Mouse (Mus musculus): ENCODE measurements around the gene Xpo4. TPM values are rescaled to one million over a fixed set of nuclear protein-coding genes. Genes with fewer than 3 reads are reported as not detected.
"Not testable (repeated sequence)": the region's sequence is repeated elsewhere in the genome, so short reads cannot be mapped to it uniquely, and the experiment has no call there.

Xpo4 gene
- total RNA-seq, 1 experiment from 2014 or later, result 38.5 TPM

- not testable (repeated sequence) for ATAC-seq (replicated peaks in 1 of 2; ENCODE audit: insufficient read depth in 1 of 2, low FRiP score in 2 of 2, low TSS enrichment in 1 of 2, low read depth in 1 of 2, poor library complexity in 2 of 2, severe bottlenecking in 2 of 2)
Measured at GRCm38 (mm10) chr14:57688066-57688465, 22.8 kb upstream of the Xpo4 start.

- ATAC-seq (replicated peaks in 1 of 2; ENCODE audit: insufficient read depth in 1 of 2, low FRiP score in 2 of 2, low TSS enrichment in 1 of 2, low read depth in 1 of 2, poor library complexity in 2 of 2, severe bottlenecking in 2 of 2), result no peak
Measured at GRCm38 (mm10) chr14:57687441-57687840, 22.2 kb upstream of the Xpo4 start.

- ATAC-seq (replicated peaks in 1 of 2; ENCODE audit: insufficient read depth in 1 of 2, low FRiP score in 2 of 2, low TSS enrichment in 1 of 2, low read depth in 1 of 2, poor library complexity in 2 of 2, severe bottlenecking in 2 of 2), result no peak
Measured at GRCm38 (mm10) chr14:57686647-57687046, 21.4 kb upstream of the Xpo4 start.

- peak; percentile 51 to 79; a peak in 3 of 4 replicates for ATAC-seq (replicated peaks in 1 of 2; ENCODE audit: insufficient read depth in 1 of 2, low FRiP score in 2 of 2, low TSS enrichment in 1 of 2, low read depth in 1 of 2, poor library complexity in 2 of 2, severe bottlenecking in 2 of 2)
Measured at GRCm38 (mm10) chr14:57684579-57684978, 19.3 kb upstream of the Xpo4 start.

GRCm38 (mm10) chr14:57682751-57683150 lies 17.5 kb upstream of the Xpo4 start:
- ATAC-seq (replicated peaks in 1 of 2; ENCODE audit: insufficient read depth in 1 of 2, low FRiP score in 2 of 2, low TSS enrichment in 1 of 2, low read depth in 1 of 2, poor library complexity in 2 of 2, severe bottlenecking in 2 of 2), result no peak

GRCm38 (mm10) chr14:57679958-57680535 lies 14.8 kb upstream of the Xpo4 start:
- ATAC-seq (replicated peaks in 1 of 2; ENCODE audit: insufficient read depth in 1 of 2, low FRiP score in 2 of 2, low TSS enrichment in 1 of 2, low read depth in 1 of 2, poor library complexity in 2 of 2, severe bottlenecking in 2 of 2), result peak; percentile 69 to 87

- ATAC-seq (replicated peaks in 1 of 2; ENCODE audit: insufficient read depth in 1 of 2, low FRiP score in 2 of 2, low TSS enrichment in 1 of 2, low read depth in 1 of 2, poor library complexity in 2 of 2, severe bottlenecking in 2 of 2), result no peak
Measured at GRCm38 (mm10) chr14:57679523-57679922, 14.3 kb upstream of the Xpo4 start.

- no peak for ATAC-seq (replicated peaks in 1 of 2; ENCODE audit: insufficient read depth in 1 of 2, low FRiP score in 2 of 2, low TSS enrichment in 1 of 2, low read depth in 1 of 2, poor library complexity in 2 of 2, severe bottlenecking in 2 of 2)
Measured at GRCm38 (mm10) chr14:57675481-57675880, 10.3 kb upstream of the Xpo4 start.

- ATAC-seq (replicated peaks in 1 of 2; ENCODE audit: insufficient read depth in 1 of 2, low FRiP score in 2 of 2, low TSS enrichment in 1 of 2, low read depth in 1 of 2, poor library complexity in 2 of 2, severe bottlenecking in 2 of 2), result no peak
Measured at GRCm38 (mm10) chr14:57665628-57665950, 359 bp upstream of the Xpo4 start.

GRCm38 (mm10) chr14:57664311-57664821 lies 864 bp downstream of the Xpo4 start:
- peak; percentile 47 to 51 for ATAC-seq (replicated peaks in 1 of 2; ENCODE audit: insufficient read depth in 1 of 2, low FRiP score in 2 of 2, low TSS enrichment in 1 of 2, low read depth in 1 of 2, poor library complexity in 2 of 2, severe bottlenecking in 2 of 2)

GRCm38 (mm10) chr14:57663630-57664029 lies 1.6 kb downstream of the Xpo4 start:
- ATAC-seq (replicated peaks in 1 of 2; ENCODE audit: insufficient read depth in 1 of 2, low FRiP score in 2 of 2, low TSS enrichment in 1 of 2, low read depth in 1 of 2, poor library complexity in 2 of 2, severe bottlenecking in 2 of 2), result no peak

- ATAC-seq (replicated peaks in 1 of 2; ENCODE audit: insufficient read depth in 1 of 2, low FRiP score in 2 of 2, low TSS enrichment in 1 of 2, low read depth in 1 of 2, poor library complexity in 2 of 2, severe bottlenecking in 2 of 2), result peak; percentile 22 to 68; a peak in 2 of 4 replicates
Measured at GRCm38 (mm10) chr14:57658301-57658700, 6.9 kb downstream of the Xpo4 start.

- ATAC-seq (replicated peaks in 1 of 2; ENCODE audit: insufficient read depth in 1 of 2, low FRiP score in 2 of 2, low TSS enrichment in 1 of 2, low read depth in 1 of 2, poor library complexity in 2 of 2, severe bottlenecking in 2 of 2), result no peak
Measured at GRCm38 (mm10) chr14:57657500-57657899, 7.7 kb downstream of the Xpo4 start.

GRCm38 (mm10) chr14:57656519-57656918 lies 8.7 kb downstream of the Xpo4 start:
- ATAC-seq (replicated peaks in 1 of 2; ENCODE audit: insufficient read depth in 1 of 2, low FRiP score in 2 of 2, low TSS enrichment in 1 of 2, low read depth in 1 of 2, poor library complexity in 2 of 2, severe bottlenecking in 2 of 2), result not testable (repeated sequence)

GRCm38 (mm10) chr14:57649501-57649900 lies 15.7 kb downstream of the Xpo4 start:
- no peak for ATAC-seq (replicated peaks in 1 of 2; ENCODE audit: insufficient read depth in 1 of 2, low FRiP score in 2 of 2, low TSS enrichment in 1 of 2, low read depth in 1 of 2, poor library complexity in 2 of 2, severe bottlenecking in 2 of 2)

GRCm38 (mm10) chr14:57646155-57646554 lies 19.1 kb downstream of the Xpo4 start:
- ATAC-seq (replicated peaks in 1 of 2; ENCODE audit: insufficient read depth in 1 of 2, low FRiP score in 2 of 2, low TSS enrichment in 1 of 2, low read depth in 1 of 2, poor library complexity in 2 of 2, severe bottlenecking in 2 of 2), result no peak

- ATAC-seq (replicated peaks in 1 of 2; ENCODE audit: insufficient read depth in 1 of 2, low FRiP score in 2 of 2, low TSS enrichment in 1 of 2, low read depth in 1 of 2, poor library complexity in 2 of 2, severe bottlenecking in 2 of 2), result no peak
Measured at GRCm38 (mm10) chr14:57639153-57639552, 26.1 kb downstream of the Xpo4 start.

GRCm38 (mm10) chr14:57634141-57634540 lies 31.1 kb downstream of the Xpo4 start:
- ATAC-seq (replicated peaks in 1 of 2; ENCODE audit: insufficient read depth in 1 of 2, low FRiP score in 2 of 2, low TSS enrichment in 1 of 2, low read depth in 1 of 2, poor library complexity in 2 of 2, severe bottlenecking in 2 of 2), result no peak

- no peak for ATAC-seq (replicated peaks in 1 of 2; ENCODE audit: insufficient read depth in 1 of 2, low FRiP score in 2 of 2, low TSS enrichment in 1 of 2, low read depth in 1 of 2, poor library complexity in 2 of 2, severe bottlenecking in 2 of 2)
Measured at GRCm38 (mm10) chr14:57629595-57629994, 35.6 kb downstream of the Xpo4 start.
